8 mouse cellular contexts compared by ENCODE assay signal in the genomic region with DNA sequence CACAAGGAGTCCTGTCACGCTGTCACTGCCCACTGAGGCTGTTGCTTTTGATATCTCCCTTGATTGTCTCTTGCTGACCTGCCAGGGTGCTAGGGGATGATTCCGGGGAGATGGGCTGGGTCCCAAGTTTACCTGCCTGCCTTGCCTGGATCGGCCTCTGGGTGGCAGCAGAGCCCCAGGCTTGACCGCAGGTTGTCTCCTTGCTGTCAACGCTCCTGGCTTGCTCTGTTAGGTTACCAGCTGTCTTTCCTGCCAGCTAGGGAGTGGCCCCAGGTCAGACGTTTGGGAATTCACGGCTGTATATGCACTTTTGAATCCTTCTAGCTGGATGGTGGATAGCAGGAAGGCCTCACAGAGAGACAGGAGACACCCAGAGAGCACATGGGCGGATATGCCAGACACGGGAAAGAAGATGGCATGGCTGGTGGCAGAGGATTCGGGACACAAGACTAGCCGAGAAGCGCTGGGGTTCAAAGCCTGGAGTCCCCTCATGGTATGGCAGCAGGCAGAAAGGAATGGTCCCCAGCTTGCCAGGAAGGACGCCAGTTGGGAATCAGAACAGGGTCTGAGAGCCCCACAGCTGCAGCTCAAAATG. TPM values are rescaled to one million over a fixed set of nuclear protein-coding genes. Genes with fewer than 3 reads are reported as not detected.
DNase-seq lines count a peak whose midpoint lies in the region; ATAC-seq and TF ChIP-seq lines count a peak whose summit lies in the region.

No protein-coding gene starts in this region.

- H3K4me2 ChIP-seq in hindbrain, embryonic 13.5 days, result no peak overlapping the region
- no peak overlapping the region for H3K4me2 ChIP-seq in midbrain, embryonic 14.5 days (ENCODE audit: low read length)

- TF ChIP-seq EP300 in heart, adult 2 months (IDR thresholded peaks at IDR 0.05; ENCODE audit: insufficient read depth, low read depth, low read length), result peak; percentile 60; the same call in 1 of the 2 replicates

- no peaks in the 10 kb centered on the region for H3K36me3 ChIP-seq in heart, adult 2 months (ENCODE audit: control insufficient read depth, insufficient read depth, low read length)
- no peaks in the 10 kb centered on the region for H3K36me3 ChIP-seq in hindbrain, embryonic 13.5 days
- H3K36me3 ChIP-seq in midbrain, embryonic 14.5 days (ENCODE audit: control insufficient read depth, insufficient read depth, low read length), result no peaks in the 10 kb centered on the region
- H3K36me3 ChIP-seq in splenic B cell, adult 2 months (ENCODE audit: control insufficient read depth, insufficient read depth, low read length, poor library complexity, severe bottlenecking), result no peaks in the 10 kb centered on the region

- DNase-seq in heart, adult 2 months, result peak; percentile 35 to 77
- DNase-seq in heart, postnatal 25 days (ENCODE audit: low spot score), result no peak
- DNase-seq in left cerebral cortex, postnatal 36 days (ENCODE audit: low spot score in 2 of 2), result peak; percentile 61 to 62
- DNase-seq in midbrain, embryonic 14.5 days, result peak; percentile 90
- DNase-seq in splenic B cell, adult 2 months (ENCODE audit: low read depth, low spot score), result peak; percentile 45

- no peak for TF ChIP-seq POLR2A in heart, adult 2 months (IDR thresholded peaks at IDR 0.05; ENCODE audit: insufficient read depth, low read depth, low read length)
- TF ChIP-seq POLR2A in bone marrow macrophage, adult 2 months (IDR thresholded peaks at IDR 0.05; ENCODE audit: borderline replicate concordance, low read depth, low read length), result no peak

- H3K27me3 ChIP-seq in heart, adult 2 months (ENCODE audit: control insufficient read depth, insufficient read depth, low read length), result no peaks in the 10 kb centered on the region; the same call in 1 of the 2 replicates
- H3K27me3 ChIP-seq in hindbrain, embryonic 13.5 days, result peaks cover 19% of the 10 kb centered on the region; the same call in 1 of the 2 replicates
- H3K27me3 ChIP-seq in midbrain, embryonic 14.5 days (ENCODE audit: control insufficient read depth, insufficient read depth, low read length), result no peaks in the 10 kb centered on the region
- H3K27me3 ChIP-seq in splenic B cell, adult 2 months (ENCODE audit: control insufficient read depth, insufficient read depth, low read length, poor library complexity, severe bottlenecking), result no peaks in the 10 kb centered on the region

- no peak overlapping the region for H3K9ac ChIP-seq in heart, adult 2 months (ENCODE audit: low read depth, low read length)
- H3K9ac ChIP-seq in hindbrain, embryonic 13.5 days, result peak overlapping the region; percentile 25; the same call in 1 of the 2 replicates
- no peak overlapping the region for H3K9ac ChIP-seq in midbrain, embryonic 14.5 days (replicated peaks; ENCODE audit: low read length)

- no peak overlapping the region for H3K27ac ChIP-seq in heart, adult 2 months
- H3K27ac ChIP-seq in bone marrow macrophage, adult 2 months (ENCODE audit: insufficient read depth, low read depth, low read length), result no peak overlapping the region
- H3K27ac ChIP-seq in hindbrain, embryonic 13.5 days, result no peak overlapping the region
- no peak overlapping the region for H3K27ac ChIP-seq in midbrain, embryonic 14.5 days (replicated peaks; ENCODE audit: low read depth, low read length)

- WGBS in heart, adult 2 months, result 23% methylated on average over 13 of the region's 13 CpGs
- 33% methylated on average over 13 of the region's 13 CpGs for WGBS in hindbrain, embryonic 13.5 days
- WGBS in midbrain, embryonic 14.5 days, result 31% methylated on average over 13 of the region's 13 CpGs

- TF ChIP-seq CTCF in heart, adult 2 months (IDR thresholded peaks at IDR 0.05), result peak; percentile 88
- TF ChIP-seq CTCF in bone marrow macrophage, adult 2 months (IDR thresholded peaks at IDR 0.05; ENCODE audit: low read depth, low read length), result peak; percentile 50; the same call in 1 of the 2 replicates

- H3K9me3 ChIP-seq in hindbrain, embryonic 13.5 days, result no peaks in the 10 kb centered on the region
- no peaks in the 10 kb centered on the region for H3K9me3 ChIP-seq in midbrain, embryonic 14.5 days (ENCODE audit: control insufficient read depth, low read length)

- ATAC-seq in erythroblast, adult 5-6 weeks (replicated peaks; ENCODE audit: low FRiP score, poor library complexity, severe bottlenecking), result peak; percentile 72; the same call in 1 of the 2 replicates
- peak; percentile 59; the same call in 1 of the 2 replicates for ATAC-seq in hindbrain, embryonic 13.5 days (ENCODE audit: low FRiP score)
- 0 out of 2 replicates have a peak, but pooled peaks have one; percentile 39 for ATAC-seq in midbrain, embryonic 14.5 days (ENCODE audit: low FRiP score, low TSS enrichment)

- no peaks in the 10 kb centered on the region for H3K4me1 ChIP-seq in heart, adult 2 months (ENCODE audit: control insufficient read depth, insufficient read depth, low read length)
- no peaks in the 10 kb centered on the region for H3K4me1 ChIP-seq in bone marrow macrophage, adult 2 months (ENCODE audit: control insufficient read depth, insufficient read depth, low read length)
- H3K4me1 ChIP-seq in hindbrain, embryonic 13.5 days (replicated peaks), result peaks cover 22% of the 10 kb centered on the region
- H3K4me1 ChIP-seq in midbrain, embryonic 14.5 days (ENCODE audit: control insufficient read depth, insufficient read depth, low read length), result 0 out of 2 replicates have a peak, but pooled peaks cover 6% of the 10 kb centered on the region

- intact Hi-C loops in heart, adult 2 months (cut with DNase I), result loop anchor here (1.0 to 5.0 kb wide), 3 partner anchors 67 to 1174 kb away; no protein-coding TSS in a partner anchor
- intact Hi-C loops in heart, postnatal 25 days (cut with DNase I), result loop anchor here (1.0 to 10.0 kb wide), 3 partner anchors 67 to 1176 kb away; no protein-coding TSS in a partner anchor
- intact Hi-C loops in left cerebral cortex, postnatal 36 days (cut with DNase I), result loop anchor here (10.0 kb wide), 1 partner anchor 1176 kb away; no protein-coding TSS in a partner anchor

- H3K4me3 ChIP-seq in heart, adult 2 months, result no peak overlapping the region
- no peak overlapping the region for H3K4me3 ChIP-seq in bone marrow macrophage, adult 2 months (ENCODE audit: insufficient read depth, low read length)
- H3K4me3 ChIP-seq in hindbrain, embryonic 13.5 days, result no peak overlapping the region
- no peak overlapping the region for H3K4me3 ChIP-seq in midbrain, embryonic 14.5 days (replicated peaks; ENCODE audit: low read depth, low read length)

- H3K79me2 ChIP-seq in heart, adult 2 months (replicated peaks; ENCODE audit: control insufficient read depth, insufficient read depth, low read length), result no peaks in the 10 kb centered on the region

RNA-seq across cellular contexts. Expression of a gene that starts 10.5 kb away (rescaled TPM):
- under 1 TPM; 0.16 to 0.29 TPM for total RNA-seq in heart, adult 2 months (2021)
- 0.78 and 1.1 TPM in 2 replicates for polyA plus RNA-seq in heart, adult 2 months (2012; rRNA removed)
- total RNA-seq in heart, postnatal 25 days (2021), result under 1 TPM in 1 of 2 experiments, not detected in 1; 0.45 TPM
- polyA plus RNA-seq in bone marrow macrophage, adult 2 months (2012; ENCODE audit: insufficient read depth, insufficient read length, missing spikeins), result not detected in 2 replicates
- not detected in 2 replicates for total RNA-seq in erythroblast, adult 5-6 weeks (2015; ENCODE audit: low replicate concordance)
- total RNA-seq in erythroblast, adult 5-6 weeks (2017; ENCODE audit: low replicate concordance), result not detected in 2 replicates
- polyA plus RNA-seq in hindbrain, embryonic 13.5 days (2015; fragmentation: Nextera tagmentation; extraction: Ambion mirVana), result 0.18 and 0.25 TPM in 2 replicates
- not detected for total RNA-seq in left cerebral cortex, postnatal 36 days (2021)
- polyA plus RNA-seq in midbrain, embryonic 14.5 days (2014; fragmentation: Nextera tagmentation; extraction: Ambion mirVana), result not detected in 2 replicates

RNA-seq across cellular contexts. Expression of a gene that starts 14.6 kb away (rescaled TPM):
- total RNA-seq in heart, adult 2 months (2021), result not detected
- 0.12 and 0.14 TPM in 2 replicates for polyA plus RNA-seq in heart, adult 2 months (2012; rRNA removed)
- not detected for total RNA-seq in heart, postnatal 25 days (2021)
- not detected in 2 replicates for polyA plus RNA-seq in bone marrow macrophage, adult 2 months (2012; ENCODE audit: insufficient read depth, insufficient read length, missing spikeins)
- total RNA-seq in erythroblast, adult 5-6 weeks (2015; ENCODE audit: low replicate concordance), result not detected in 2 replicates
- not detected in 2 replicates for total RNA-seq in erythroblast, adult 5-6 weeks (2017; ENCODE audit: low replicate concordance)
- 0.26 TPM in 1 of 2 replicates, not detected in the other for polyA plus RNA-seq in hindbrain, embryonic 13.5 days (2015; fragmentation: Nextera tagmentation; extraction: Ambion mirVana)
- total RNA-seq in left cerebral cortex, postnatal 36 days (2021), result not detected
- not detected in 2 replicates for polyA plus RNA-seq in midbrain, embryonic 14.5 days (2014; fragmentation: Nextera tagmentation; extraction: Ambion mirVana)

RNA-seq across cellular contexts. Expression of a gene that starts 37.8 kb away (rescaled TPM):
- total RNA-seq in heart, adult 2 months (2021), result not detected
- 0.25 TPM in 1 of 2 replicates, not detected in the other for polyA plus RNA-seq in heart, adult 2 months (2012; rRNA removed)
- total RNA-seq in heart, postnatal 25 days (2021), result under 1 TPM in 1 of 2 experiments, not detected in 1; 0.13 TPM
- not detected in 2 replicates for polyA plus RNA-seq in bone marrow macrophage, adult 2 months (2012; ENCODE audit: insufficient read depth, insufficient read length, missing spikeins)
- 0.84 TPM in 1 of 2 replicates, not detected in the other for total RNA-seq in erythroblast, adult 5-6 weeks (2015; ENCODE audit: low replicate concordance)
- total RNA-seq in erythroblast, adult 5-6 weeks (2017; ENCODE audit: low replicate concordance), result 2.4 TPM in 1 of 2 replicates, not detected in the other
- polyA plus RNA-seq in hindbrain, embryonic 13.5 days (2015; fragmentation: Nextera tagmentation; extraction: Ambion mirVana), result 0.30 and 0.54 TPM in 2 replicates
- total RNA-seq in left cerebral cortex, postnatal 36 days (2021), result not detected
- polyA plus RNA-seq in midbrain, embryonic 14.5 days (2014; fragmentation: Nextera tagmentation; extraction: Ambion mirVana), result 0.18 and 0.38 TPM in 2 replicates

RNA-seq across cellular contexts. Expression of a gene that starts 54.6 kb away (rescaled TPM):
- 10 to 100 TPM; 12.2 to 12.4 TPM for total RNA-seq in heart, adult 2 months (2021)
- polyA plus RNA-seq in heart, adult 2 months (2012; rRNA removed), result 25.1 and 28.7 TPM in 2 replicates
- 10 to 100 TPM; 11.1 to 12.5 TPM for total RNA-seq in heart, postnatal 25 days (2021)
- not detected in 2 replicates for polyA plus RNA-seq in bone marrow macrophage, adult 2 months (2012; ENCODE audit: insufficient read depth, insufficient read length, missing spikeins)
- not detected in 2 replicates for total RNA-seq in erythroblast, adult 5-6 weeks (2015; ENCODE audit: low replicate concordance)
- not detected in 2 replicates for total RNA-seq in erythroblast, adult 5-6 weeks (2017; ENCODE audit: low replicate concordance)
- 20.6 and 23.4 TPM in 2 replicates for polyA plus RNA-seq in hindbrain, embryonic 13.5 days (2015; fragmentation: Nextera tagmentation; extraction: Ambion mirVana)
- 1 to 10 TPM; 3.6 to 4.5 TPM for total RNA-seq in left cerebral cortex, postnatal 36 days (2021)
- polyA plus RNA-seq in midbrain, embryonic 14.5 days (2014; fragmentation: Nextera tagmentation; extraction: Ambion mirVana), result 15.7 and 24.4 TPM in 2 replicates
